Mouse (Mus musculus): ENCODE measurements around the gene Art3.

- no peak for TF ChIP-seq CTCF (IDR thresholded peaks at IDR 0.05; ENCODE audit: low read depth)
- no peak for TF ChIP-seq EP300 (optimal IDR thresholded peaks at IDR 0.05)
Measured at GRCm38 (mm10) chr5:92358767-92359455, 27.3 kb downstream of the Art3 start.

Data from stomach, postnatal 0 days (tissue).